Mouse (Mus musculus) kidney, adult 2 months (tissue): ENCODE measurements around the gene Dhx57.

ENCODE experiments used
- CTCF ChIP-seq: fragments of 200-500 bp; conservative IDR thresholded peaks from 2 replicates; pipeline ENCODE4 v1.5.1; 2011; ENCODE audit warnings: low read depth, mild to moderate bottlenecking, control low read depth, low read length, moderate library complexity, mixed read lengths; ENCODE audit not compliant: insufficient read depth, insufficient read length
- POLR2A ChIP-seq: fragments of 200-500 bp; IDR thresholded peaks from one replicate; pipeline ENCODE4 v1.6.1; 2011; ENCODE audit warnings: low read depth, low read length, control low read depth

GRCm38 (mm10) chr17:80235477-80235876 is 54.8 kb downstream of the Dhx57 start:
- TF ChIP-seq CTCF = no peak
- no peak for TF ChIP-seq POLR2A
